Mouse (Mus musculus) forebrain, embryonic 10.5 days (tissue): ENCODE data around the gene Naaladl1. TPM values are rescaled to one million over a fixed set of nuclear protein-coding genes. Genes with fewer than 3 reads are reported as not detected.

Experiments used
- DNase-seq: peaks from one replicate; pipeline ENCODE4 v3.0.0-alpha.2; 2017; ENCODE audit warnings: low spot score; ENCODE audit errors: extremely low spot score
- H3K27ac ChIP-seq: fragments of 300-500 bp; sonication (generic); 2 replicates; pipeline ENCODE4 v1.5.1; 2016; ENCODE audit warnings: mild to moderate bottlenecking
- H3K27me3 ChIP-seq: fragments of 300-500 bp; sonication (generic); 2 replicates; pipeline ENCODE4 v1.6.1; 2016; ENCODE audit warnings: mild to moderate bottlenecking; ENCODE audit not compliant: poor library complexity, severe bottlenecking
- H3K36me3 ChIP-seq: fragments of 300-500 bp; sonication (generic); replicated peaks from 2 replicates; pipeline ENCODE4 v1.6.1; 2016; ENCODE audit warnings: mild to moderate bottlenecking, moderate library complexity
- H3K4me1 ChIP-seq: fragments of 300-500 bp; sonication (generic); 2 replicates; pipeline ENCODE4 v1.6.1; 2016
- H3K4me3 ChIP-seq: fragments of 300-500 bp; sonication (generic); 2 replicates; pipeline ENCODE4 v1.5.1; 2016; ENCODE audit warnings: mild to moderate bottlenecking, moderate library complexity
- H3K9me3 ChIP-seq: fragments of 300-500 bp; sonication (generic); 2 replicates; pipeline ENCODE4 v1.6.1; 2016; ENCODE audit warnings: mild to moderate bottlenecking, moderate library complexity
- WGBS: fragments of 180-500 bp; shearing (Covaris S2); methylation state at CpG from one replicate; pipeline ENCODE4 v1.1.7; 2016; 5-methylcytosine and 5-hydroxymethylcytosine counted together
- polyA plus RNA-seq: library from polyadenylated mRNA; unstranded; fragments of >200 nt; fragmentation: Nextera tagmentation; extraction: Ambion mirVana; gene quantifications from 2 replicates; pipeline ENCODE4 v1.2.1, GENCODE M21; 2016

The Naaladl1 gene
- polyA plus RNA-seq, 1 experiment from 2014 or later = 0.88 TPM

- peaks cover 74% of the 10 kb centered on the region for H3K36me3 ChIP-seq
- 86% methylated on average over 3 of the region's 3 CpGs for WGBS
- H3K9me3 ChIP-seq = no peaks in the 10 kb centered on the region
- H3K4me3 ChIP-seq = no peak overlapping the region
- peaks cover 8% of the 10 kb centered on the region for H3K4me1 ChIP-seq
- H3K27me3 ChIP-seq = no peaks in the 10 kb centered on the region
- DNase-seq = no peak
- H3K27ac ChIP-seq = no peak overlapping the region
Measured at GRCm38 (mm10) chr19:6097847-6098246, 7.7 kb upstream of the Naaladl1 start.

GRCm38 (mm10) chr19:6101186-6101585, 4.4 kb upstream of the Naaladl1 start:
- DNase-seq = no peak
- peaks cover 8% of the 10 kb centered on the region for H3K4me1 ChIP-seq
- no peaks in the 10 kb centered on the region for H3K27me3 ChIP-seq
- peaks cover 45% of the 10 kb centered on the region for H3K36me3 ChIP-seq
- no peak overlapping the region for H3K27ac ChIP-seq
- no peaks in the 10 kb centered on the region for H3K9me3 ChIP-seq
- H3K4me3 ChIP-seq = no peak overlapping the region
- WGBS = 59% methylated on average over 6 of the region's 6 CpGs

- no peak overlapping the region for H3K27ac ChIP-seq
- no peaks in the 10 kb centered on the region for H3K27me3 ChIP-seq
- no peak overlapping the region for H3K4me3 ChIP-seq
- H3K4me1 ChIP-seq = peaks cover 11% of the 10 kb centered on the region
- no peaks in the 10 kb centered on the region for H3K9me3 ChIP-seq
- 82% methylated on average over 6 of the region's 6 CpGs for WGBS
- no peak for DNase-seq
- H3K36me3 ChIP-seq = peaks cover 39% of the 10 kb centered on the region
Measured at GRCm38 (mm10) chr19:6102169-6102853, 3.3 kb upstream of the Naaladl1 start.

- Histone ChIP-seq H3K27ac (no peak overlapping the region), H3K36me3 (peaks cover 23% of the 10 kb centered on the region), H3K9me3 (no peaks in the 10 kb centered on the region), H3K27me3 (no peaks in the 10 kb centered on the region), H3K4me3 (no peak overlapping the region), H3K4me1 (peaks cover 11% of the 10 kb centered on the region)
- 87% methylated on average over 4 of the region's 4 CpGs for WGBS
- DNase-seq = no peak
Measured at GRCm38 (mm10) chr19:6104476-6104875, 1.1 kb upstream of the Naaladl1 start.

GRCm38 (mm10) chr19:6113116-6113515, 7.5 kb downstream of the Naaladl1 start:
- Histone ChIP-seq H3K27ac (no peak overlapping the region), H3K9me3 (no peaks in the 10 kb centered on the region), H3K4me3 (no peak overlapping the region), H3K36me3 (peaks cover 58% of the 10 kb centered on the region), H3K4me1 (peaks cover 18% of the 10 kb centered on the region), H3K27me3 (no peaks in the 10 kb centered on the region)
- 76% methylated on average over 6 of the region's 6 CpGs for WGBS
- DNase-seq = no peak

GRCm38 (mm10) chr19:6116113-6116850, 10.7 kb downstream of the Naaladl1 start:
- DNase-seq = no peak
- peak overlapping the region; percentile 96 for H3K4me3 ChIP-seq
- 94% methylated on average over 15 of the region's 15 CpGs for WGBS

GRCm38 (mm10) chr19:6117346-6117985, 11.9 kb downstream of the Naaladl1 start:
- H3K27me3 ChIP-seq = no peaks in the 10 kb centered on the region
- peaks cover 41% of the 10 kb centered on the region for H3K4me1 ChIP-seq
- H3K27ac ChIP-seq = peak overlapping the region; percentile 98
- peak overlapping the region; percentile 96 for H3K4me3 ChIP-seq
- peaks cover 53% of the 10 kb centered on the region for H3K36me3 ChIP-seq
- 7% methylated on average over 32 of the region's 32 CpGs for WGBS
- no peak for DNase-seq
- H3K9me3 ChIP-seq = no peaks in the 10 kb centered on the region

More at GRCm38 (mm10) chr19:6116113-6116850, 10.7 kb downstream of the Naaladl1 start:
- peaks cover 58% of the 10 kb centered on the region for H3K36me3 ChIP-seq
- no peak overlapping the region for H3K27ac ChIP-seq
- peaks cover 32% of the 10 kb centered on the region for H3K4me1 ChIP-seq
- H3K9me3 ChIP-seq = no peaks in the 10 kb centered on the region
- H3K27me3 ChIP-seq = no peaks in the 10 kb centered on the region

GRCm38 (mm10) chr19:6117986-6118676, 12.5 kb downstream of the Naaladl1 start, which contains the start of gene Sac3d1:
Gene Sac3d1 (minus strand): TSS chr19:6118650.
- 0% methylated on average over 77 of the region's 77 CpGs for WGBS
- peak; percentile 90 for DNase-seq
- H3K4me1 ChIP-seq = peaks cover 41% of the 10 kb centered on the region
- H3K4me3 ChIP-seq = peak within 1 kb of the TSS; percentile 96
- H3K36me3 ChIP-seq = peaks cover 46% of the 10 kb centered on the region
- no peaks in the 10 kb centered on the region for H3K9me3 ChIP-seq
- H3K27me3 ChIP-seq = no peaks in the 10 kb centered on the region
- peak within 1 kb of the TSS; percentile 98 for H3K27ac ChIP-seq

- Histone ChIP-seq H3K27ac (peak overlapping the region; percentile 98), H3K9me3 (no peaks in the 10 kb centered on the region)
- under 1% methylated on average over 8 of the region's 8 CpGs for WGBS
Measured at GRCm38 (mm10) chr19:6118677-6119185, 13.1 kb downstream of the Naaladl1 start.

GRCm38 (mm10) chr19:6121761-6122160, 16.2 kb downstream of the Naaladl1 start:
- Histone ChIP-seq H3K9me3 (no peaks in the 10 kb centered on the region), H3K27me3 (no peaks in the 10 kb centered on the region), H3K36me3 (peaks cover 10% of the 10 kb centered on the region; the same call in 1 of the 2 replicates), H3K4me3 (peak overlapping the region; percentile 8; the same call in 1 of the 2 replicates), H3K27ac (0 out of 2 replicates have a peak overlapping the region, but pooled peaks have one; percentile 35), H3K4me1 (peaks cover 42% of the 10 kb centered on the region)
- 31% methylated on average over 19 of the region's 19 CpGs for WGBS
- DNase-seq = no peak

More at GRCm38 (mm10) chr19:6118677-6119185, 13.1 kb downstream of the Naaladl1 start:
- Histone ChIP-seq H3K36me3 (peaks cover 40% of the 10 kb centered on the region), H3K27me3 (no peaks in the 10 kb centered on the region), H3K4me3 (peak overlapping the region; percentile 96), H3K4me1 (peaks cover 46% of the 10 kb centered on the region)
- DNase-seq = no peak

- DNase-seq = no peak
- Histone ChIP-seq H3K9me3 (no peaks in the 10 kb centered on the region), H3K27ac (peak overlapping the region; percentile 72), H3K27me3 (no peaks in the 10 kb centered on the region), H3K4me3 (no peak overlapping the region), H3K36me3 (peaks cover 8% of the 10 kb centered on the region; the same call in 1 of the 2 replicates), H3K4me1 (peaks cover 40% of the 10 kb centered on the region)
- WGBS = 69% methylated on average over 8 of the region's 8 CpGs
Measured at GRCm38 (mm10) chr19:6123330-6123729, 17.7 kb downstream of the Naaladl1 start.

- H3K27ac ChIP-seq = no peak overlapping the region
- peaks cover 8% of the 10 kb centered on the region; the same call in 1 of the 2 replicates for H3K36me3 ChIP-seq
- no peak overlapping the region for H3K4me3 ChIP-seq
- no peaks in the 10 kb centered on the region for H3K27me3 ChIP-seq
- DNase-seq = no peak
- H3K4me1 ChIP-seq = peaks cover 29% of the 10 kb centered on the region
- WGBS = 83% methylated on average over 2 of the region's 2 CpGs
- H3K9me3 ChIP-seq = no peaks in the 10 kb centered on the region
Measured at GRCm38 (mm10) chr19:6124898-6125297, 19.3 kb downstream of the Naaladl1 start.
